Mouse (Mus musculus) fat pad, adult 2 months (tissue): ENCODE data around the gene Tbxa2r.

Source experiments
- DNase-seq: peaks from one replicate; pipeline ENCODE4 v3.0.0-alpha.2; 2011; ENCODE audit warnings: low read depth, low spot score; ENCODE audit errors: extremely low read depth

The Tbxa2r gene

DNA sequence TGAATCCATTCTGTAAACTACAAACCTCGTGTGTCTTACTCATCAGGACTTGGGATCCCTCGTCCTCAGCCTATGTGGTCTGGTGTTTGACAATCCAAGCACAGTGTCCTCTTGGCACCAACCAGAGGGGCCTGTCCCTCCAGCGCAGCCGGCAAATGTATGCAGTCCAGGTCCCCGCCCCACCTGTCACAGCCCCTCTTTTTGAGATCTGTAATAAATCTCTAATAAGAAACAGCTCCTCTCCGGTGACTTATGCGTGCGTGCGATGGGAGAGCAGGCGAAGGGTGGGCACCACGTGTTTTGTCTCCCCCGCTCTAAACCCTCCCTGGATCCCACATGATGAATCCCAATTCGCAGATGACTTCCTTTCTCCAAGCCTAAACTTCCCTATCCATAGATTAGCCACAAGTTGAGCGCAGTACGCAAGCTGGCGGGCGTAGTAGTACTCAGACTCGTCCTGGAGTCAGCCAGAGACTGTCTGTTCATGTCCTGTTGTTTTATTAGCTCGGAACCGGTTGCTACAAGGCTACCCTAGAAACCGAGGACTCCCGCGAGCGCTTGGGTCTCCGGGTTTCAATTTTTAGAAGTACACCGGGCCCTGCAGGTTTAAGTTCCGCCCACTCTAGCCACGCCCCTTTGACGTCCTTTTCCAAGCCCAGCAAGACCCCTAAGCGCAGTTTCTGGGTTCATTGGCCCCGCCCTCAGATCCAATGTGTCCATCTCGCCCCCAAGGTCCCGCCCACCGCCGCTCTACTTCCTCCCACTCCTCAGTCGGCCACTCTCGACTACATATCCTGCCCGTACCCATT, 8.6 kb upstream of the Tbxa2r start:
- DNase-seq: no peak

DNA sequence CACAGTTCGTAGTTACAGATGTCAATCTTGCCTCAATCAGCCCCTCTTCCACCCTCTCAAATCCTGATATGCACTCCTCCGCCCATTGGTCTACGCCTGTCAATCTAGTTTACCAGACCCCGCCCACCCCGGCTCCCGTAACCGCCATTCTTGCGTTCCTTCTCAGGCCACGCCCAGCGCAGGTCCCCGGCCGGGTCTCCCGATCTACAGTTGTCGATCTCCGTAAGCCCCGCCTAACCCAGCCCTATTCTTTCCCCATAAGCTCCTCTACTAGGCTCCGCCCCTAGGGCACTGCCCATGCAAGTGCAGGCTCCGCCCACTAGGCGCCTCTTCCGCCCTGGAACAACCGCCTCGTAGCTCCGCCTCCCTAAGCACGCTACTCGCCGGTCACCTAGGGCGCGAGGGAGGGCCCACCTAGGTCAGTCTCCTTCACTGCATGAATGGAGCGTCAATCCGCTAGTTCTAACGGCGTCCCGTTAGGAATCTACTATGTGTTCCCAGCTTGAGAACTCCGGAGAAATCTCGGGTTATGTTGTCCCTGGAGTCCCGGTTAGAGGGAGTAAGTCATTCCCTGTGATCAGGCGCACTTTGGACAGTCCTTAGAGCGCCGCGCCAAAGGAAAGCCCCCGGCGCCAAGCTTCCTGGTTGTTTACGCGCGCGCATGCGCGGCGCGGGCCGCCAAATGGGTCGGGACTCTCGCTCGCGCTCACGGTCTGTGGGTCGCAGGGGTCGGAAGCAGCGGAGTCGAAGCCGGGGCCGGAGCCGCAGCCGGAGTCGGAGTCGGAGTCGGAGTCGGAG, 7.8 kb upstream of the Tbxa2r start, which contains the start of gene Cactin:
Gene Cactin, plus strand, starts transcription at position 554 of the 798 bp plus-strand sequence.
- peak; percentile 99 for DNase-seq

DNA sequence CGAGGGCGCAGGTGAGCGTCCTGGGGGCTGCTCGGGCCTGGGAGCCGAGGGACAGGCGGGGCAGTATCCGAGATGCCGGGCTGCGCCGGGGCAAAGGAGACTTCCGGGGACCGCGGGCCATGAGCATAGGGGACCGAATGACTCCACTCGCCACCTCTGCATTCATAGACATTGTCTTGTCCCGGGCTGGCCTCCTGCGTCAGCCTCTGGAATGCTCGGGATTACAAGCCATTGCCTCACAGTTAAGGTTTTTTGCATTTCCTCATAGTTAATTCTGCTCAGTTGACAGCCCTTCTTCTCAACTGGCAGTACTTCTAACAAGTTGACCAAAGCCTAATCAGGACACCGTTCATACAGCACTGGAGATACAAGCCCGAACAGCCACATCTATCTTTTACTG, 7.1 kb upstream of the Tbxa2r start:
- DNase-seq: no peak

DNA sequence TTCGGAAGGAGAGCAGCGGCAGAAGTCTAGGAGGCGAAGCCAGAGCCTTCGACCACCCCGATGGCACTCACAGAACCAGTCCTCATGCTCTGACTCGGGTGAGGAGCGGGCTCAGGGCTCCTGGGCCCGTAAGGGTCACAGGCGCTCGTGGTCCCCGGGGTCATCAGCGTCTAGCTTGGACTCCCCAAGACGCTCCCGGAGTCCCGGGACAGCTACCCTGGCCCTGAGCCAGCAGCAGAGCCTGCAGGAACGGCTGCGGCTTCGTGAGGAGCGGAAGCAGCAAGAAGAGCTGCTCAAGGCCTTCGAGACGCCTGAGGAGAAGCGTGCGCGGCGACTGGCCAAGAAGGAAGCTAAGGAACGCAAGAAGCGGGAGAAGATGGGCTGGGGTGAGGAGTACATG, 6.1 kb upstream of the Tbxa2r start:
- no peak for DNase-seq

DNA sequence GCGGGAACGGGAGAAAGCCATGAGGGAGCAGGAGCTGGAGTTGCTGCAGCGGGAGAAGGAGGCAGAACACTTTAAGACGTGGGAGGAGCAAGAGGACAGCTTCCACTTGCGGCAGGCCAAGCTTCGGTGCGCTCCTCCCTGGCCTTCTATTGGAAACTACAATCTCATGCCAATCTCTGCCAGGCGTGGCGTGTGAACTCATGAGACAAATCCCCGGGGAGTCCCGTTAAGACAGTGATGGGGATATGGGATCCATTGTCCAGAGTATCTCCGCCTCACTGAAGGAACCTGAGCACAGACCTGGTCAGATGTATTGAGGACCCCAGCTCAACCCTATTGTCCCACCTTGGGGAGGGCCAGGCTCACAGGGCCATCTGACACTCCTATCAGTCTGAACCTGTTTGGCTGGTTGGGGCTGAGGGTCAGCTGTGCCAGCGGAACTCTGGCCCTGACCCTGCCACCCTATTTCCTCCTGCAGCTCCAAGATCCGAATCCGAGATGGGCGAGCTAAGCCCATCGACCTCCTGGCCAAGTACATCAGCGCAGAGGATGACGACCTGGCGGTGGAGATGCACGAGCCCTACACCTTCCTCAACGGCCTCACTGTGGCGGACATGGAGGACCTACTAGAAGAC, 5.3 kb upstream of the Tbxa2r start:
- no peak for DNase-seq

DNA sequence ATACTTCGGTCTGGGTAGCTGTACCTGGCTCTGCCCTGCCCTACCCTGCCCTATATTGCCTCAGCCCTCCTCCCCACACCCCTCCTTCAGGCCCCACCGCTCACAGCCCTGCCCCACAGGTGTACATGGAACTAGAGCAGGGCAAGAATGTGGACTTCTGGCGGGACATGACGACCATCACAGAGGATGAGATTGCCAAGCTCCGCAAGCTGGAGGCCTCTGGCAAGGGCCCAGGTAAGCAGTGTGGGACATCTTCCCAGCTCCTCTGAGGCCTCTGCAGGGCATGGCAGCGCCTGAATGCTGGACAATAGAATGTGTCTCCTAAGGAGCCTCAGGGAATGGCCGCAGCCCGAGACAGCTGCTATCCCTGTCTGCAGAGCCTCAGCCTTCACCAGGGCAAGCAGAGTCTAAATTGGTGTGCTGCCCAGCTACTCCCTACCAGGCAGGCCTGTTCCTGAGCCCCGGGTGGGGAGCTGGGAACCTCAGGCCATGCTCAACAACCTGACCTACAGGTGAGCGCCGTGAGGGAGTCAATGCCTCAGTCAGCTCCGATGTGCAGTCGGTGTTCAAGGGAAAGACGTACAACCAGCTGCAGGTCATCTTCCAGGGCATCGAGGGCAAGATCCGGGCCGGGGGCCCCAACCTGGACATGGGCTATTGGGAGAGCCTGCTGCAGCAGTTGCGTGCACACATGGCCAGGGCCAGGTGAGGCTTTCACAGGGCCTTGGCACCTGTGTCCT, 4.6 kb upstream of the Tbxa2r start:
- no peak for DNase-seq

DNA sequence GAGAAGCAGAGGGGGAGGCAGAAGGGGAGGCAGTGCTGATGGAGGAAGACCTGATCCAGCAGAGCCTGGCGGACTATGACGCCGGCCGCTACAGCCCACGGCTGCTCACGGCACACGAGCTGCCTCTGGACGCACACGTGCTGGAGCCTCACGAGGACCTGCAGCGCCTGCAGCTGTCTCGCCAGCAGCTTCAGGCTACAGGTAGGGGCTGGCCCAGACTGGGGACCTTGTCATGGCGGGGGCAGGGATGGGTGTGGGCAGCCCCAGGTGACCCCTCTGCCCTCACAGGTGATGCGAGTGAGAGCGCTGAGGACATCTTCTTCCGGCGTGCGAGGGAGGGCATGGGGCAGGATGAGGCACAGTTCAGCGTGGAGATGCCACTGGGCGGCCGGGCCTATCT, 3.4 kb upstream of the Tbxa2r start:
- no peak for DNase-seq

DNA sequence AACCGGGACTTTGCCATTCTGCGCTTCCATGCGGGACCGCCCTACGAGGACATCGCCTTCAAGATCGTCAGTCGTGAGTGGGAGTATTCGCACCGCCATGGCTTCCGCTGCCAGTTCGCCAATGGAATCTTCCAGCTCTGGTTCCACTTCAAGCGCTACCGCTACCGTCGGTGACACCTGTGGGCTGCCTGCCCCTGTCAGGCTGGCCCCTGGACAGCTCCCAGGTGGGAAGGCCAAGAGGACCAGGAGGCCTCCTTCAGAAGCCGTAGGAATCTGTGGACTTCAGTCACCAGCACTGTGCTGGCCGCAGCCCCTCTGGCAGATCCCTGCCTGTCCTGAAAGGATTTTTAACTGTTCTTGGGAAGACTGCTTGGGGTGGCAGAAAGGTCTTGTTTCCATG, 2.8 kb upstream of the Tbxa2r start:
- DNase-seq: no peak

DNA sequence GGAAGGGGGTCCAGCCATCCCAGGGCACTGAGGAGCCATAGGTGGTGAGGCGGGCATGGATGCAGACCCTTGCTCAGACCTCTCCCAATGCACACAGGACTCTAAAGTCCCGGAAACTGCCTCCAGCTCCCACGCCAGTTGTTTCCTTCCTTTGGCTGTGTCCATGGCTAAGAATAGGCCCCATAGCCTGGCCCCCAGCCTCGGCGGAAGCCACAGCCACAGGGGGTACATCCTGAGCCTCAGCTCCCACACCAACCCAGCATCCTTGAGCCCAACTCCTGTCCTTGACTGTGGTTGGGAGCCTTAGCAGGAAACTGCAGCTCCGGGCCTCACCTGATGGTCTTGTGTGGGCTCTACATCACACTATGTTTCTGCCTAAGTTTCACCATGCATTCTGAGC, 1.7 kb upstream of the Tbxa2r start:
- no peak for DNase-seq

DNA sequence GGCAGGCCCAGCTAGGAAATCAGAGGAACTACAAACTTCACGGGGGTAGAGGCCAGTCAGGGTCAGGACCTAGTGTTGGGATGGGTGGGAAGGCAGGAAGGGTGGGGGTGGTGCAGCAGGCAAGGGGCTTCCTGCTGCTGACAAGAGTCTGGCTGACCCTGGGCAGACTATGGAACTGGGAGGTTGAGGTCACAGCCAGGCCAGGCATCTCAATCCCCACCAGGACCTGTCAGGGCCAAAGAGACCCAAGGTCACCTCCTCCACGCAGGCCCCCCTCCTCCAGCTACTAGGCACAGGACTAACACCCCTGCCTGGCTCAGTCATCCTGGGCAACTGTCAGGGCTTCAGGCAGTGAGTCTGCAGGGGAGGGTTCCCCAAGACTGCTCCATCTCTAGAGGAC, 572 bp upstream of the Tbxa2r start:
- no peak for DNase-seq

DNA sequence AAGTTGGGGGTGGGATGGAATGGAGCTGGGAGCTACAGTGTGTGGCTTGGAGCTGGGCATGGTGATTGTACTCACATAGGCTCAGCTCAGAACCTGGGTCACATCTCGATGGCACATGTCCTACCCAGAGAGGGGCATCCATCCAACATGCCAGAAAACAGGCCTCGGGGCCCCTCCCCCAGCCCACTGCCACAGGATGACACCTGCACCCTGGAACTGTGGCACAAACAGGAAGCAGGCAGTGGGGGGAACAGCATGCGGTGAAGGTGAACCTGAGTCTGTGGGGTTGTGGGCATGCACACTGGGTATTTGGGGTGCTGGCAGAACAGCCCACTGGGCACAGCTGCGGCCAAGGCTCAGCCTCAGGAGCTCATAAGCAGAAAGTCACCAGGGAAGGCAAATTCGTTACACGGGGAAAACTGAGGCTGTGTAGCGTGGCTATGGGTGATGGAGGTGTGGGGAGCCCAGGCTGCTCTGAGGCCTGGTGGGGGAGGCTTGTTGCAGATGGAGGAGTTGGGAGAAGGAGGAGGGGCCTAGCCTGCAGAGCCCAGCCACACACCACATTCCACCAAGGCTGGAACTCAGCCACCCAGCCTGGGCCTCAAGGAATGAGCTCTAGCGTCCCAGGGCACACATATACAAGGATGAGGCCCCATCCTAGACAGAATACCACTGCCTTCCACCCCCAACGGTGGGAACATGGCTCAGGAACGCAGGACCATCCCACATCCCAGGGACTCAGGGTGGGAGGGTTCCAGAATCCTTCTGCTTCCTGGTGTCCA, 854 bp downstream of the Tbxa2r start:
- DNase-seq: no peak

DNA sequence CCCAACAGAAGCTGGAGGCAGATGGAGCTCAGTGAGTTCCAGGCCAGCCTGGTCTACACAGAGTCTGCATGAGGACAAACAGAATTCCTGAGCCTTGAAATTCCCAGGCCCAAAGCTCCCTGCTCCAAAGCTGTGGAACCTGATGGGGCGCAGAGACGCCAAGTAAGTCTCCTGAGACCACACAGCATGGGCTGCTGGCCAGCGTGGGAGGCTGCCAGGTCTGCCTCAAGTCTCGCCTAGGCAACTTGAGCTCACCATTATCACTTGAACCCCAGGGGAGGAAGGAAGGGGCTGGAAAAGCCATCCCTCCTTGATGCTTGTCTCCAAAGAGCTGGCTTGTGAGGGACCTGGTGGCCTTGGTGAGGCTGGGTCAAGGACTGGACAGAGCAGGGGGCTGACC, 1.5 kb downstream of the Tbxa2r start:
- no peak for DNase-seq

DNA sequence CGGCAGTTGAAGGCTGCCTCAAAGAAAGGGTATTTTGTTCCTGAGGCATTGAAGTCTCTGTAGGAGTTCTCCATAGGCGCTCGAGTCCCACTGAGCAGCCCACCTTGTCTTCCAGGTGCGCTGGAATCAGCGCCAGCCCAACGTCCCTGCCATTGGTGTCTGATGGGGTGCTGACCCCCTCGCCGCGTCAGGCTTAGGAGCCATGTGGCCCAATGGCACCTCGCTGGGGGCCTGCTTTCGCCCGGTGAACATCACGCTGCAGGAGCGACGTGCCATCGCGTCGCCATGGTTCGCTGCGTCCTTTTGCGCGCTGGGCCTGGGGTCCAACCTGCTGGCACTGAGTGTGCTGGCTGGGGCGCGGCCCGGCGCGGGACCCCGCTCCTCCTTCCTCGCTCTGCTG, 3.7 kb downstream of the Tbxa2r start:
- DNase-seq: no peak

DNA sequence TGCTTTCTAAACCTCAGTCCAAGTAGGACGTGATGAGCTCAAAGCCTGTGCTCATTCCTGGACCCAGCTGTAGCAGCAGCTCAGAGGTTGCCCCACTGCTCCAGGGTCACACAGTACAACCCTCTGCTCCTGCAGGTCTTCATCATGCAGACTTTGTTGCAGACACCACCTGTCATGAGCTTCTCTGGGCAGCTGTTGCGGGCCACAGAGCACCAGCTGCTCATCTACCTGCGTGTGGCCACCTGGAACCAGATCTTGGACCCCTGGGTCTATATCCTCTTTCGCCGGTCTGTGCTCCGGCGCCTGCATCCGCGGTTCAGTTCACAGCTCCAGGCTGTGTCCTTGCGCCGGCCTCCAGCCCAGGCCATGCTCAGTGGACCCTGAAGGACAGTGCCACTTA, 5.8 kb downstream of the Tbxa2r start:
- no peak for DNase-seq

DNA sequence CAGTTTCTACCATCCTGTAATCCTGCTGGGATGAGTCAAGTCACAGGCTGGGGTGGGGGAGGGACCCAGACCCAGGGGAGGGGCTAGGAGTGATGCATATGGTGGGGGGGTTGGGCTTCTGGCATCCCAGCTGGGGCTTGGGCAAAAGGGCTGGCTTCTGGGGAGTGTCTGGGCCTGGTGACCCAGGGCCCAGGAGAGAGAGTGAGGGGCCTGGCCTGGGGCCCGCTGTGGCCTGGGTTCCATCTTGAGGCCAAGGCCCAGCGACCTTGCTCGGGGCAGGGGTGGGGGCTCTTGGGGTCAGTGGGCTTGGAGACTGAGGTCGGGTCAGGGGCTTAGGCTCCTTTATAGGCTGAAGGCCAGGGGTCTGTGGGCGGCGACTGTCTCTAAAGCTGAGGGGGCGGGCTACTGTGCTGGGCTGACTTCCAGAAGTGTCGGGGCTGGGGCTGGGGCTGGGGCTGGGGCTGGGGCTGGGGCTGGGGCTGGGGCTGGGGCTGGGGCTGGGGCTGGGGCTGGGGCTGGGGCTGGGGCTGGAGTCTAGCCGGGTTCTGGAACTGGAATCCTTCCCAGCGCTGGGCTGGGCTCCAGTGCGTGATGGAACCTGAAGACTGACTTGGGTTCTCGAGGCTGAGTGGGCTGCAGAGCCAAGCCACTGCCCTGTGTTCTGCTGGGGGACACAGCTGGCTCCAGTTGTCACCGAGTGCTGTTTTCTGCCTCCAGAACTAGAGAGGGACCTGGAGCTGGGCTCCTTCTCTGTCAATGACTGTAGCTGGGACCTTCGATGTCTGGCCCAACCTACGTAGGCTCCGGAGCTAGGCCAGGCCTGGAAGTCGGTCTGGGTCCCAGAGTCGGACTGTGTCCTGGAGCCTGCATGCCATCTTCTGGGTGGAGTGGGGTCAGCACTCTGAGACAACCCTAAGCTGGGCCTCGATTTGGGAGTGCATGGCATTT, 7.1 kb downstream of the Tbxa2r start:
- no peak for DNase-seq

DNA sequence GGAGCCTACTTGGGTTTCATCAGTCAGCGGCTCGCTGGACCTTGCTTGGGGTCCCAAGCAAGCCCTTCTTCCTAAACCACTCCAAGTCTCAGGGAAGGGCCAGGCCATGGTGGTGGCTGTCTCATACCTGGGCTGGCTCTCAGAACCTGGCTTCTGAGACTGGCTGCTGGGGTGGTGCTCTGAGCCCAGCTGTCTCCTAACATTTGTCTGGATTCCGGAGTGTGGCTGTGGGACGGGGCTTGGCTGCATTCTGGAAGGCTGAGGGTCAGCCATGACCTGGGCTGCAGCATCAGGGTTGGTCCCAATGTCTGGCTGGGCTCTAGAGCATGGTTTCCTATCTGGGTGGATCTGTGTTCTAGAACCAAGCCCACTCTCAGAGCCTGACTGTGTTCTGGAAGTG, 8.0 kb downstream of the Tbxa2r start:
- DNase-seq: no peak

DNA sequence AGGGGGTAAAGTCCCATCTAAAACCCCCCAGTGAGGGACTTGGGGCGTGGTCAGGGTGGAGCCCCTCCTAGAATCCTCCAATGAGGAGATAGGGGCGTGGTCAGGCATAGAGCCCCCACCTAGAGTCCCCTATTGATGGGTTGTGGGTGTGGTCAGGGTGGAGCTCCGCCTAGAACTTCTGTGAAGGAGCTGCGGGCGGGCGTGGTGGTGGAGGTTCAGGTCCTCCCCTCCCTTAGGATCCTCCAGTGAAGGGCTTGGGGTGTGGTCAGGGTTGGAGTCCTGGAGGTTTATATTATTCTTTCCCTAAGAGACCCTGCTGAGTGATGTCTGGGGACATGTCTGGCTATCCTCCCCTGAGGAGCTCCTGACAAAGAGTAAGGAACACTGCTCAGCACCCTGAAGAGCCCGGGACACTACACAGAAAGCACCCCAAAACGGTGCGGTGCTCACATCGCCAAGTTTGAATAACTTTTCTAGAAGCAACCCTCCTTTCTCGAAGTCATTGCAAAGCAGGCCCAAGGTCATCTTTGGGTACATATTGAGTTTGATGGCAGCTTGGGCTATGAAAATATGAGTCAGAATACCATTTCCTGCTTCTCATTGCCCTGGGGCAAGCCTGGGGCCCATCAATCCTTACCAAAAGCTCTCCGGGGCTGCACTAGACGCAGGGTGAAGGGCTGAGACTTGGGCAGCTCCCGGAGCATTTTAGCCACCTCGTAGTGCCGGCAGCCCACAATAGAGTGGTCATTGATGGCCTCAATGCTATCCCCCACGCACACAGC, 12.2 kb downstream of the Tbxa2r start:
- DNase-seq: no peak

DNA sequence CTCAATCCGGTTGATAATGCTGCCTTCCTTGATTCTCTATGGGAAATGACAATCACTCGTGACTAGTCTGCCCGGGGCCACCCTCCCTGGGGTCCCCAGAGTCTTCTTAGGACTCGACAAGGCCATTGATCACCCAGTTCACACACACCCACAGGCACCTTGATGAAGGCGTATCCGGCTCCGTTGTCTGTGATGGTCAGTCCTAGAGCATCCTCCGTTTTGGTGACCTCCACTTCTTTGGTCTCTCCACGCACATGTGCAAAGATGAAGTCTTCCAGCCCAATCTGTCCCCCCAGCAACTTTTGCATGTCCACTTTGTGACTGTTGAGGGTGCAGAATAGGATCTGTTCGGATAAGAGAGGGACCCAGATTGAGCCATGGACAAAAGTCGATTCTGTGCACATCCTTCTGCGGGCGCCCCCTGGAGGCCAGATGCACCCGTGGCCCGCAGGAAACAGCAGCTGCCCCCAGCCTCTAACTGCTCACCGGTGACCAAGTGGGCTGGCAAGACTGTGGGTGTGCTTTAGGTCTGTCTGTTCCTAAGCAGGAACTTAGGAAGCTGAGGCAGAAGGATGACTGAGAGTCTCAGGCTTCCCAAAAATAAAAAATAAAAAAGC, 12.9 kb downstream of the Tbxa2r start:
- no peak for DNase-seq
